Mouse (Mus musculus) embryonic fibroblast, embryonic 13.5 days (primary cell): ENCODE measurements around the gene Ecsit.

Experiments used
- CTCF ChIP-seq: IDR thresholded peaks from 2 replicates; pipeline ENCODE4 v1.5.1; 2011; ENCODE audit warnings: mild to moderate bottlenecking, control low read depth, low read length, moderate library complexity, borderline replicate concordance; ENCODE audit not compliant: insufficient read depth
- POLR2A ChIP-seq: IDR thresholded peaks from 2 replicates; pipeline ENCODE4 v1.6.1; 2011; ENCODE audit warnings: low read depth, mild to moderate bottlenecking, control low read depth, low read length, moderate library complexity

DNA sequence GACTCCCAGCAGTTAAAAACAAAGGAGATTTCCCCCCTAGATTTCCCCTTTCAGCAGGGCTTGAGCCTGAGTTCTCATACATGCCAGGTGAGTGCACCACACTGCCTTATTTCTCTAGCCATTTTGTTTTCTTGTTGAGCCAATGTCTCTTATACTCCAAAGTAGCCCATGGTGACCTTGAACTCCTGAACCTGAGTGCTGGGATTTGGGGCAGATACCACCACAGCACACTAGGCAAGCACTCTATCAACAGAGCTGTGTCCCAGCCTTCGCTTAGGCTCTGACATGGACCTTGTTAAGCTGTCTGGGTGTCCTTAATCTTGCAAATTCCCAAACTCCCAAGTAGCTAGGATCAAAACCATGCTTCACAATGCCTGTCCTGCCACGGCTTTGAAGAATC, 43.4 kb downstream of the Ecsit start:
- no peak for TF ChIP-seq POLR2A
- TF ChIP-seq CTCF: no peak
